ENCODE assay signal across 30 mouse cellular contexts in genomic region chr7:131575246-131575645, GRCm38 (mm10). TPM values are rescaled to one million over a fixed set of nuclear protein-coding genes. Genes with fewer than 3 reads are reported as not detected.
A peak's percentile ranks its signal among the peaks of the same experiment; 100 is the strongest.
DNase-seq lines count a peak whose midpoint lies in the region; ATAC-seq and TF ChIP-seq lines count a peak whose summit lies in the region.
"Had no signal": no experiment of that assay in that cellular context is flagged by ENCODE, and none has a peak within 500 bp of the region (broad histone marks: within the 10 kb centered on the region; RNA-seq: fewer than 3 reads in every experiment).

No protein-coding gene starts in this region.

- H3K9me3 ChIP-seq in hindbrain, postnatal 0 days (ENCODE audit: low read length): no peaks in the 10 kb centered on the region
- no peaks in the 10 kb centered on the region for H3K9me3 ChIP-seq in hindbrain, embryonic 11.5 days (ENCODE audit: control insufficient read depth, low read length)
- no peaks in the 10 kb centered on the region for H3K9me3 ChIP-seq in midbrain, postnatal 0 days (ENCODE audit: low read length)
- no peaks in the 10 kb centered on the region for H3K9me3 ChIP-seq in midbrain, embryonic 16.5 days (replicated peaks; ENCODE audit: control insufficient read depth, low read length, poor library complexity, severe bottlenecking)
- H3K9me3 ChIP-seq: embryonic facial prominence, embryonic 12.5 days; embryonic facial prominence, embryonic 15.5 days; forebrain, embryonic 13.5 days; heart, embryonic 10.5 days; heart, embryonic 13.5 days; hindbrain, embryonic 12.5 days; hindbrain, embryonic 15.5 days; intestine, embryonic 15.5 days had no signal

- no peaks in the 10 kb centered on the region for H3K27me3 ChIP-seq in hindbrain, postnatal 0 days (ENCODE audit: insufficient read depth, low read length)
- H3K27me3 ChIP-seq in hindbrain, embryonic 11.5 days (ENCODE audit: control insufficient read depth, insufficient read depth, low read length): no peaks in the 10 kb centered on the region
- H3K27me3 ChIP-seq in midbrain, postnatal 0 days (ENCODE audit: insufficient read depth, low read length): no peaks in the 10 kb centered on the region
- no peaks in the 10 kb centered on the region for H3K27me3 ChIP-seq in midbrain, embryonic 16.5 days (ENCODE audit: control insufficient read depth, insufficient read depth, low read depth, low read length)
- H3K27me3 ChIP-seq: embryonic facial prominence, embryonic 12.5 days; embryonic facial prominence, embryonic 15.5 days; heart, embryonic 13.5 days; hindbrain, embryonic 12.5 days; hindbrain, embryonic 15.5 days; intestine, embryonic 15.5 days had no signal

- no peak for TF ChIP-seq POLR2A in cortical plate, adult 2 months (IDR thresholded peaks at IDR 0.05; ENCODE audit: extremely low read depth, insufficient read depth, low read length)

- no peak overlapping the region for H3K9ac ChIP-seq in hindbrain, postnatal 0 days (replicated peaks; ENCODE audit: low read length)
- no peak overlapping the region for H3K9ac ChIP-seq in hindbrain, embryonic 11.5 days (ENCODE audit: low read depth, low read length)
- no peak overlapping the region for H3K9ac ChIP-seq in midbrain, postnatal 0 days (replicated peaks; ENCODE audit: low read length, poor library complexity, severe bottlenecking)
- H3K9ac ChIP-seq in midbrain, embryonic 16.5 days (ENCODE audit: low read depth, low read length): no peak overlapping the region
- H3K9ac ChIP-seq: embryonic facial prominence, embryonic 12.5 days; embryonic facial prominence, embryonic 15.5 days; forebrain, embryonic 13.5 days; heart, embryonic 13.5 days; hindbrain, embryonic 12.5 days; hindbrain, embryonic 15.5 days; intestine, embryonic 15.5 days had no signal

- DNase-seq in hindbrain, postnatal 0 days (ENCODE audit: low spot score): no peak
- no peak for DNase-seq in hindbrain, embryonic 11.5 days (ENCODE audit: low spot score)
- DNase-seq in midbrain, postnatal 0 days (ENCODE audit: low spot score): no peak
- no peak for DNase-seq in thymus, postnatal 10 days (ENCODE audit: low spot score in 2 of 2)
- DNase-seq: adrenal gland, postnatal 10 days; adrenal gland, postnatal 36 days; cerebellum, adult 18-20 months; cerebellum, adult 9-10 months; cerebellum, postnatal 14 days; gastrocnemius, postnatal 10 days; gastrocnemius, postnatal 36 days; heart, adult 2 months; heart, postnatal 14 days; heart, postnatal 4 days had no signal

- no peak overlapping the region for H3K27ac ChIP-seq in hindbrain, postnatal 0 days
- H3K27ac ChIP-seq in hindbrain, embryonic 11.5 days (ENCODE audit: low read depth, low read length): no peak overlapping the region
- no peak overlapping the region for H3K27ac ChIP-seq in midbrain, postnatal 0 days (ENCODE audit: low read depth, low read length)
- H3K27ac ChIP-seq in midbrain, embryonic 16.5 days (ENCODE audit: low read length): no peak overlapping the region
- no peak overlapping the region for H3K27ac ChIP-seq in cortical plate, adult 2 months (ENCODE audit: insufficient read depth, low read length)
- H3K27ac ChIP-seq: embryonic facial prominence, embryonic 12.5 days; embryonic facial prominence, embryonic 15.5 days; forebrain, embryonic 13.5 days; heart, adult 2 months; heart, embryonic 10.5 days; heart, embryonic 13.5 days; hindbrain, embryonic 12.5 days; hindbrain, embryonic 15.5 days; intestine, embryonic 15.5 days had no signal

- no peak for ATAC-seq in hindbrain, postnatal 0 days
- ATAC-seq in hindbrain, embryonic 11.5 days (ENCODE audit: low FRiP score): no peak
- no peak for ATAC-seq in midbrain, postnatal 0 days (ENCODE audit: low FRiP score)
- no peak for ATAC-seq in midbrain, embryonic 16.5 days
- ATAC-seq: CD4-positive, CD25-positive, alpha-beta regulatory T cell, adult 4 months; forebrain, embryonic 13.5 days; intestine, embryonic 15.5 days had no signal

- H3K36me3 ChIP-seq in hindbrain, postnatal 0 days (ENCODE audit: insufficient read depth, low read length): peaks cover 13% of the 10 kb centered on the region
- H3K36me3 ChIP-seq in hindbrain, embryonic 11.5 days (ENCODE audit: control insufficient read depth, insufficient read depth, low read length): peaks cover 10% of the 10 kb centered on the region; the same call in 1 of the 2 replicates
- peaks cover 9% of the 10 kb centered on the region for H3K36me3 ChIP-seq in midbrain, postnatal 0 days (ENCODE audit: insufficient read depth, low read length)
- peaks cover 8% of the 10 kb centered on the region for H3K36me3 ChIP-seq in midbrain, embryonic 16.5 days (ENCODE audit: control insufficient read depth, insufficient read depth, low read length)

- WGBS in hindbrain, postnatal 0 days: 77% methylated on average over 6 of the region's 6 CpGs
- WGBS in hindbrain, embryonic 11.5 days: 74% methylated on average over 6 of the region's 6 CpGs
- 85% methylated on average over 6 of the region's 6 CpGs for WGBS in midbrain, postnatal 0 days
- WGBS in midbrain, embryonic 16.5 days: 80% methylated on average over 6 of the region's 6 CpGs

- TF ChIP-seq CTCF in hindbrain, postnatal 0 days (IDR thresholded peaks at IDR 0.05; ENCODE audit: low read depth): peak; percentile 45
- peak; percentile 52 for TF ChIP-seq CTCF in midbrain, postnatal 0 days (IDR thresholded peaks at IDR 0.05)
- TF ChIP-seq CTCF in cortical plate, adult 2 months (IDR thresholded peaks at IDR 0.05; ENCODE audit: extremely low read depth, insufficient read depth, low read length): 0 out of 2 replicates have a peak, but pooled peaks have one; percentile 6

- H3K4me3 ChIP-seq in hindbrain, postnatal 0 days (ENCODE audit: low read length): no peak overlapping the region
- no peak overlapping the region for H3K4me3 ChIP-seq in hindbrain, embryonic 11.5 days (ENCODE audit: low read depth, low read length)
- no peak overlapping the region for H3K4me3 ChIP-seq in midbrain, postnatal 0 days (ENCODE audit: low read depth, low read length)
- H3K4me3 ChIP-seq in midbrain, embryonic 16.5 days (ENCODE audit: low read depth, low read length): no peak overlapping the region
- no peak overlapping the region for H3K4me3 ChIP-seq in cortical plate, adult 2 months (ENCODE audit: insufficient read depth, low read length)
- H3K4me3 ChIP-seq: embryonic facial prominence, embryonic 12.5 days; embryonic facial prominence, embryonic 15.5 days; forebrain, embryonic 13.5 days; heart, adult 2 months; heart, embryonic 10.5 days; heart, embryonic 13.5 days; hindbrain, embryonic 12.5 days; hindbrain, embryonic 15.5 days; intestine, embryonic 15.5 days had no signal

- H3K4me1 ChIP-seq in hindbrain, postnatal 0 days (ENCODE audit: insufficient read depth, low read length): no peaks in the 10 kb centered on the region
- H3K4me1 ChIP-seq in hindbrain, embryonic 11.5 days (replicated peaks; ENCODE audit: control insufficient read depth, insufficient read depth, low read length): no peaks in the 10 kb centered on the region
- H3K4me1 ChIP-seq in midbrain, postnatal 0 days (ENCODE audit: insufficient read depth, low read length): no peaks in the 10 kb centered on the region
- no peaks in the 10 kb centered on the region for H3K4me1 ChIP-seq in midbrain, embryonic 16.5 days (ENCODE audit: control insufficient read depth, insufficient read depth, low read length)
- no peaks in the 10 kb centered on the region for H3K4me1 ChIP-seq in cortical plate, adult 2 months (ENCODE audit: control insufficient read depth, insufficient read depth, low read length)
- H3K4me1 ChIP-seq: embryonic facial prominence, embryonic 12.5 days; embryonic facial prominence, embryonic 15.5 days; forebrain, embryonic 13.5 days; heart, embryonic 10.5 days; heart, embryonic 13.5 days; hindbrain, embryonic 12.5 days; hindbrain, embryonic 15.5 days; intestine, embryonic 15.5 days had no signal

- H3K4me2 ChIP-seq in hindbrain, postnatal 0 days (ENCODE audit: low read depth, low read length): no peak overlapping the region
- no peak overlapping the region for H3K4me2 ChIP-seq in hindbrain, embryonic 11.5 days (replicated peaks; ENCODE audit: low read depth, low read length)
- H3K4me2 ChIP-seq in midbrain, postnatal 0 days (ENCODE audit: low read depth, low read length, poor library complexity, severe bottlenecking): no peak overlapping the region
- no peak overlapping the region for H3K4me2 ChIP-seq in midbrain, embryonic 16.5 days (ENCODE audit: low read length)
- H3K4me2 ChIP-seq: embryonic facial prominence, embryonic 12.5 days; embryonic facial prominence, embryonic 15.5 days; forebrain, embryonic 13.5 days; heart, embryonic 13.5 days; hindbrain, embryonic 12.5 days; hindbrain, embryonic 15.5 days; intestine, embryonic 15.5 days had no signal

RNA-seq across cellular contexts. Expression of gene Bub3, which starts 15.2 kb away (rescaled TPM):
- total RNA-seq in hindbrain, postnatal 0 days (2014; rRNA removed): 95.2 and 97.8 TPM in 2 replicates
- 127 and 132 TPM in 2 replicates for polyA plus RNA-seq in hindbrain, postnatal 0 days (2015; fragmentation: Nextera tagmentation; extraction: Ambion mirVana)
- polyA plus RNA-seq in hindbrain, embryonic 11.5 days (2014; fragmentation: Nextera tagmentation; extraction: Ambion mirVana): 271 and 278 TPM in 2 replicates
- total RNA-seq in midbrain, postnatal 0 days (2014; rRNA removed): 101 and 106 TPM in 2 replicates
- polyA plus RNA-seq in midbrain, postnatal 0 days (2015; fragmentation: Nextera tagmentation; extraction: Ambion mirVana): 120 and 125 TPM in 2 replicates
- polyA plus RNA-seq in midbrain, embryonic 16.5 days (2015; fragmentation: Nextera tagmentation; extraction: Ambion mirVana): 146 and 160 TPM in 2 replicates
- 82.0 and 88.8 TPM in 2 replicates for polyA plus RNA-seq in cortical plate, adult 2 months (2012; rRNA removed)

RNA-seq across cellular contexts. Expression of gene Hmx2, which starts 26.7 kb away (rescaled TPM):
- 0.36 and 0.99 TPM in 2 replicates for total RNA-seq in hindbrain, postnatal 0 days (2014; rRNA removed)
- 0.56 and 0.91 TPM in 2 replicates for polyA plus RNA-seq in hindbrain, postnatal 0 days (2015; fragmentation: Nextera tagmentation; extraction: Ambion mirVana)
- polyA plus RNA-seq in hindbrain, embryonic 11.5 days (2014; fragmentation: Nextera tagmentation; extraction: Ambion mirVana): 2.7 and 3.5 TPM in 2 replicates
- 0.71 and 1.3 TPM in 2 replicates for total RNA-seq in midbrain, postnatal 0 days (2014; rRNA removed)
- polyA plus RNA-seq in midbrain, postnatal 0 days (2015; fragmentation: Nextera tagmentation; extraction: Ambion mirVana): 0.66 and 1.0 TPM in 2 replicates
- polyA plus RNA-seq in midbrain, embryonic 16.5 days (2015; fragmentation: Nextera tagmentation; extraction: Ambion mirVana): 0.57 and 1.7 TPM in 2 replicates
- not detected in 2 replicates for polyA plus RNA-seq in cortical plate, adult 2 months (2012; rRNA removed)
- total RNA-seq: adrenal gland, adult 18-20 months; adrenal gland, postnatal 10 days; adrenal gland, postnatal 36 days; gastrocnemius, adult 18-20 months; gastrocnemius, postnatal 10 days; gastrocnemius, postnatal 36 days; granulocyte monocyte progenitor cell, adult 5-6 weeks; heart, adult 2 months; heart, postnatal 14 days; heart, postnatal 4 days had no signal
- polyA plus RNA-seq: CD4-positive, CD25-positive, alpha-beta regulatory T cell, adult 4 months; heart, adult 2 months; heart, embryonic 10.5 days; heart, embryonic 13.5 days; heart, embryonic 16.5 days had no signal

RNA-seq across cellular contexts. Expression of gene Hmx3, which starts 32.6 kb away (rescaled TPM):
- 2.0 and 3.2 TPM in 2 replicates for total RNA-seq in hindbrain, postnatal 0 days (2014; rRNA removed)
- 1.2 and 1.5 TPM in 2 replicates for polyA plus RNA-seq in hindbrain, postnatal 0 days (2015; fragmentation: Nextera tagmentation; extraction: Ambion mirVana)
- 0.57 and 1.2 TPM in 2 replicates for polyA plus RNA-seq in hindbrain, embryonic 11.5 days (2014; fragmentation: Nextera tagmentation; extraction: Ambion mirVana)
- 0.80 and 0.88 TPM in 2 replicates for total RNA-seq in midbrain, postnatal 0 days (2014; rRNA removed)
- 0.86 and 1.2 TPM in 2 replicates for polyA plus RNA-seq in midbrain, postnatal 0 days (2015; fragmentation: Nextera tagmentation; extraction: Ambion mirVana)
- polyA plus RNA-seq in midbrain, embryonic 16.5 days (2015; fragmentation: Nextera tagmentation; extraction: Ambion mirVana): 0.20 and 0.85 TPM in 2 replicates
- not detected in 2 replicates for polyA plus RNA-seq in cortical plate, adult 2 months (2012; rRNA removed)
- total RNA-seq: adrenal gland, adult 18-20 months; adrenal gland, postnatal 10 days; adrenal gland, postnatal 36 days; gastrocnemius, adult 18-20 months; gastrocnemius, postnatal 10 days; gastrocnemius, postnatal 36 days; granulocyte monocyte progenitor cell, adult 5-6 weeks; heart, adult 2 months; heart, postnatal 14 days; heart, postnatal 4 days; MEL had no signal
- polyA plus RNA-seq: CD4-positive, CD25-positive, alpha-beta regulatory T cell, adult 4 months; embryonic facial prominence, embryonic 15.5 days; heart, adult 2 months; heart, embryonic 13.5 days had no signal
